Mouse (Mus musculus) E14TG2a.4 (cell line): ENCODE measurements around the gene Chaf1b.
A peak's percentile ranks its signal among the peaks of the same experiment; 100 is the strongest.

Experiments used
- H3K27me3 ChIP-seq: 2 replicates; pipeline ENCODE4 v1.6.1; 2014; ENCODE audit warnings: low read length, control low read depth; ENCODE audit not compliant: insufficient read depth
- H3K36me3 ChIP-seq: 2 replicates; pipeline ENCODE4 v1.6.1; 2014; ENCODE audit warnings: low read length, control low read depth; ENCODE audit not compliant: insufficient read depth
- H3K4me1 ChIP-seq: replicated peaks from 2 replicates; pipeline ENCODE4 v1.6.1; 2014; ENCODE audit warnings: low read depth, low read length, control low read depth
- H3K4me3 ChIP-seq: replicated peaks from 2 replicates; pipeline ENCODE4 v1.5.1; 2014; ENCODE audit warnings: mild to moderate bottlenecking, low read length
- H3K9me3 ChIP-seq: 2 replicates; pipeline ENCODE4 v1.6.1; 2014; ENCODE audit warnings: low read length, control low read depth
- CTCF ChIP-seq: conservative IDR thresholded peaks from 2 replicates; pipeline ENCODE4 v1.5.1; 2014; ENCODE audit warnings: low read length
- NANOG ChIP-seq: IDR thresholded peaks from 2 replicates; pipeline ENCODE4 v1.6.1; 2014; ENCODE audit warnings: borderline replicate concordance, low read length, mixed read lengths
- POU5F1 ChIP-seq: IDR thresholded peaks from 2 replicates; pipeline ENCODE4 v1.6.1; 2014; ENCODE audit warnings: low read length, borderline replicate concordance

Chaf1b gene

GRCm38 (mm10) chr16:93883423-93884085 is at the start of gene Chaf1b:
Chaf1b (plus strand) TSS chr16:93883901.
- Histone ChIP-seq H3K27me3 (no peaks in the 10 kb centered on the region), H3K4me1 (peaks cover 55% of the 10 kb centered on the region), H3K36me3 (peaks cover 38% of the 10 kb centered on the region), H3K4me3 (peak within 1 kb of the TSS; percentile 97), H3K9me3 (no peaks in the 10 kb centered on the region)
- no peak for TF ChIP-seq POU5F1
- TF ChIP-seq CTCF: no peak
- TF ChIP-seq NANOG: no peak

DNA sequence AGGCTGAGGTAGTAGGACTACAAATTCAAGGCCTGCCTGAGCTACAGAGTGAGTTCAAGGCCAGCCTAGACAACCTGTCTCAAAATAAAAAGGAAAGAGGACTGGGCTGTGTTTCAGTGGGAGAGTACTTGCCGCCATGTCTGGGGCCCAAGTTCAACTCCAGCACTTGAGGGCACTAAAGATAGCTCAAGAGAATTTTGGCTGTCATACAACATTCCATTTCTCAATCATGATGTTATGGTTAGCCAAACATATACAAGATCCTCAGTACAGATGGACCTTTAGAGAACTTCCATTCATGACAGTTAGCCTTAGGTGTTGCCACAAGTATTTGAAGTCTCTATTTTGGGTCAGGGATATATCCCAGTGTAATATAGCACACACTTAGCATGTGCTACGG is 49.6 kb upstream of the Chaf1b start:
- Histone ChIP-seq H3K4me1 (peaks cover 73% of the 10 kb centered on the region), H3K4me3 (peak overlapping the region; percentile 97), H3K27me3 (no peaks in the 10 kb centered on the region), H3K36me3 (peaks cover 57% of the 10 kb centered on the region), H3K9me3 (no peaks in the 10 kb centered on the region)
- no peak for TF ChIP-seq NANOG
- TF ChIP-seq CTCF: no peak
- TF ChIP-seq POU5F1: no peak

- Histone ChIP-seq H3K9me3 (no peaks in the 10 kb centered on the region), H3K4me3 (no peak overlapping the region), H3K27me3 (no peaks in the 10 kb centered on the region), H3K4me1 (peaks cover 80% of the 10 kb centered on the region), H3K36me3 (peaks cover 84% of the 10 kb centered on the region)
- TF ChIP-seq POU5F1 (no peak), CTCF (no peak), NANOG (no peak)
Measured at GRCm38 (mm10) chr16:93839049-93839448, 44.7 kb upstream of the Chaf1b start.

DNA sequence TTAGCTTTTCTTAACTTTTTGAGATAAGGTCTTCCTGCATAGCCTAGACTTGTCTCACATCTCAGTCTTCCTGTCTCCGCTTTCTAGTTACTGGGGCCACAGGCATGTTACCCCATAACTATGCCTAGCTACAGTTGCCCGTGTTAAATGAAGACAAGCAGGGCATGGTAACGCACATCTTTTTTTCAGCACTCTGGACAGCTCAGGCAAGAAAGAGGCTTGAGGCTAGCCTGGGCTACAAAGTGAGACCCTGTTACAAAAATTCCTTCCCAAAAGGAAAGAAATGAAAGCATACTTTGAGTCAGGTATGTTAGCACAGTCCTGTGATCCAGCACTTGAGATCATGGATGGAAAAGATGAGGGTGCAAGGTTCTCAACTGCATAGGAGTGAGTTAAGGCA is 33.2 kb upstream of the Chaf1b start:
- no peak overlapping the region for H3K4me3 ChIP-seq
- H3K4me1 ChIP-seq: peaks cover 23% of the 10 kb centered on the region
- peaks cover 31% of the 10 kb centered on the region for H3K9me3 ChIP-seq
- peaks cover 100% of the 10 kb centered on the region for H3K36me3 ChIP-seq
- no peaks in the 10 kb centered on the region for H3K27me3 ChIP-seq
- TF ChIP-seq POU5F1: no peak
- TF ChIP-seq NANOG: no peak

- H3K4me3 ChIP-seq: no peak overlapping the region
- H3K27me3 ChIP-seq: no peaks in the 10 kb centered on the region
- H3K9me3 ChIP-seq: no peaks in the 10 kb centered on the region
- TF ChIP-seq CTCF: no peak
- peaks cover 14% of the 10 kb centered on the region for H3K4me1 ChIP-seq
- peaks cover 97% of the 10 kb centered on the region for H3K36me3 ChIP-seq
Measured at GRCm38 (mm10) chr16:93859967-93860366, 23.7 kb upstream of the Chaf1b start.

- TF ChIP-seq CTCF: no peak
- TF ChIP-seq POU5F1: no peak
- no peak for TF ChIP-seq NANOG
- Histone ChIP-seq H3K4me1 (peaks cover 14% of the 10 kb centered on the region), H3K9me3 (no peaks in the 10 kb centered on the region), H3K27me3 (no peaks in the 10 kb centered on the region), H3K4me3 (no peak overlapping the region), H3K36me3 (peaks cover 97% of the 10 kb centered on the region)
Measured at GRCm38 (mm10) chr16:93860686-93861085, 23.0 kb upstream of the Chaf1b start.

DNA sequence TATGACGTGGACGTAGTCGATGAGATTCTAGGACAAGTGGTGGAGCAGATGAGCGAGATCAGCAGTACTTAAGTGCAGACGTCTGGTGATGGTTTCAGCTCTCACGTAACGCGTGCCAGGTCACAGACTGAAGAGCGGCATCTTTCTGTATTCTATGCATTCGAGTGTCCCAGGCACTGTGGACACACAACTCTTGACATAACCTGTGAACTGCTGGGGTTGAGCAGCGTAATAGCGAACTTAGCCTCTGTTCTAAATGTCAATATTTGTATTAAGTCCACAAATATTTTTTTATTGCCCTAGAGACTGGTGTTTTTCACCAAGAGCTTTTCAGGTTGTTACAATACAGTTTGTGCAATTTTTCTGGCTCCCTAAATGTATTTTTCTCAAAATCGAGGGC is 8.9 kb upstream of the Chaf1b start:
- H3K36me3 ChIP-seq: peaks cover 88% of the 10 kb centered on the region
- H3K4me3 ChIP-seq: no peak overlapping the region
- H3K27me3 ChIP-seq: no peaks in the 10 kb centered on the region
- H3K4me1 ChIP-seq: peaks cover 11% of the 10 kb centered on the region
- H3K9me3 ChIP-seq: no peaks in the 10 kb centered on the region
- TF ChIP-seq CTCF (no peak), POU5F1 (no peak), NANOG (no peak)

GRCm38 (mm10) chr16:93877612-93878380 is 5.9 kb upstream of the Chaf1b start:
- peaks cover 22% of the 10 kb centered on the region for H3K4me1 ChIP-seq
- peaks cover 58% of the 10 kb centered on the region for H3K36me3 ChIP-seq
- no peaks in the 10 kb centered on the region for H3K9me3 ChIP-seq
- no peak overlapping the region for H3K4me3 ChIP-seq
- TF ChIP-seq NANOG: no peak
- TF ChIP-seq CTCF: no peak
- no peak for TF ChIP-seq POU5F1
- H3K27me3 ChIP-seq: no peaks in the 10 kb centered on the region

DNA sequence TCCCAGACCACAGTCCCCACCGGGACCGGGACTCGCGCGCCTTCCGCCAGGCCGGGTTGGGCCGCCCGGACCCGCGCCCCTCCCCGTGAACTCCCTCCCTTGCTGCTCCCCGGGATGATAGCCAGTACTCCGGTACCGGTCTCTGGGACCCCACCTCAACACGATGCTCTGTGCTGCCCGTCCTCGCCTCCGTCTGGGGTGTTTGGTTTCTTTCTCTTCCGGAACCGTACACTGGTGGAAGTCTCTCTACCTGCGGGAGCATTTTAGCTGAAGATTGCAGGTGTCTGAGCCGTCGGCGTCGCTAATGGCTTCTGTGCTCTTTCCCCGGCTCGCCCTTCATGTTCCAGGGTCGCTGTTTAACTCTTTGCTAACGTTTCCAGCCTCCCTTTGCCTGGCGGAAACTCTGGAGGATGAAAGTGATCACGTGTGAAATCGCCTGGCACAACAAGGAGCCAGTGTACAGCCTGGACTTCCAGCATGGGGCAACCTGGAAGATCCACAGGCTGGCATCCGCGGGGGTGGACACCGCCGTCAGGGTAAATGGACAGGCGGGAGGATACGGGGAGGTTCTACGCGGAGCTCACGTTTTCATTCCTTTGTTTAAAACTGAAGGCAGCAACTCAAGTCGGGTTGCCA is 503 bp downstream of the Chaf1b start:
- Histone ChIP-seq H3K36me3 (peaks cover 43% of the 10 kb centered on the region), H3K4me3 (peak overlapping the region; percentile 97), H3K4me1 (peaks cover 62% of the 10 kb centered on the region), H3K9me3 (no peaks in the 10 kb centered on the region), H3K27me3 (no peaks in the 10 kb centered on the region)
- TF ChIP-seq NANOG (no peak), CTCF (no peak), POU5F1 (no peak)
